Mouse (Mus musculus) brain, adult 2 months (tissue): ENCODE data around the gene Ptpn14.
A peak's percentile ranks its signal among the peaks of the same experiment; 100 is the strongest.
"Not testable (repeated sequence)": the region's sequence is repeated elsewhere in the genome, so short reads cannot be mapped to it uniquely, and the experiment has no call there.

Experiments
- DNase-seq: peaks from one replicate; pipeline ENCODE4 v3.0.0; 2011; ENCODE audit warnings: low read depth, low spot score

Ptpn14 gene

GRCm38 (mm10) chr1:189727884-189728783 is at the start of gene Ptpn14:
Gene Ptpn14 (plus strand): TSS chr1:189728268.
- peak; percentile 43 for DNase-seq

GRCm38 (mm10) chr1:189679555-189679954 is 48.5 kb upstream of the Ptpn14 start:
- DNase-seq = peak; percentile 89

GRCm38 (mm10) chr1:189684786-189685415 is 43.2 kb upstream of the Ptpn14 start:
- no peak for DNase-seq

GRCm38 (mm10) chr1:189686025-189686424 is 42.0 kb upstream of the Ptpn14 start:
- DNase-seq = no peak

DNA sequence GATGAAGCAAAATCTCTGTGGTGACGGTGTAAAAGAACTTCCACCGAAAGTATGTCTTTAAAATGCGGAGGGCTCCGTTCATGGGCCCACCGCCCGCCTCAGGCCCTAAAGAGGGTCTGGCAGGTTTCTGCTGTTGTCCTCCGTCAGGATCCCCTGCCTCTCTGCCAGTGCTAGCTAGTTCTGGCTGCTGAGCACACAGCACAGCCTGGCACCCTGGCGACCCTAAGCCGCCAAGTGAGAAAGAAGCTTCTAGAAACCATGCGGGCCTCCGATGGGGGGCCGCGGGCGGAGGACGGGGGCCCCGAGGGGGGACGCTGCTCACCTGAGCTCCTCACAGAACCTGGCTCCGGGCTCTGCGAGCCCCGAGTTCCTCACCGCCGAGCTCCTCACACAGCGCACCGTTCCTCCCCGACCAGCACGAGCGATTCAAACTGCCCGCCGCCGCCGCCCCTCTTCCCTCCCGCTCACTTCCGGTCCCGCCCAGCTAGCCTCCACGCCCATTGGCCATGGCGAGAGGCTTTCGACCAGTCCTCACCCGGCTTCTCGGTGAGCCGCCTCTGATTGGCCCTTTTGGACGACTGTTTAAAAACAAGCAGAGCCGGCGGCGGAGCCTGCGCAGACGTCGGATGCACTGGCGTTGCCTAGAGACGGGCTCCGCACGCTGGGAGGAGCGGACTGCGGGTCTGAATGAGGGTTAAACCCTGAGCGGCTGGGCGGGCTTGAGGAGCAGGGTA is 40.2 kb upstream of the Ptpn14 start, which contains the start of gene Cenpf:
Gene Cenpf, minus strand, starts transcription at position 433 of the 734 bp plus-strand sequence.
- DNase-seq = peak; percentile 98

DNA sequence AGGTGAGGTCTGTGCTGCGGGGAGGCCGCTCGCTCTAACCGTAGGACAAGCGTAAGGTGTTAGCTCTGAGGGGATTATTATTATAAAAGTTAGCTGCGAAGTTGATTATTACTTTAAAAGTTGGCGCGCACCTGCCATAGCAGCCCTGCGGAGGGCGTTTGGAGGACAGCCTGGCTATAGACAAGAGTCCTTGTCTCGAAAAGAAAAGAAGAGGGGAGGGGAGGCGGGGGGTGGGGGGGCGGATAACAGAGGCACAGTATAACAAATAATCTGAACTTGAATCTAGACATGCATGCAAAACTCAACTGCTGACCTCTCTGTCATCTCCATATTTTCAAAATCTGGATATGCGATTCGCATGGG is 39.7 kb upstream of the Ptpn14 start:
- no peak for DNase-seq

DNA sequence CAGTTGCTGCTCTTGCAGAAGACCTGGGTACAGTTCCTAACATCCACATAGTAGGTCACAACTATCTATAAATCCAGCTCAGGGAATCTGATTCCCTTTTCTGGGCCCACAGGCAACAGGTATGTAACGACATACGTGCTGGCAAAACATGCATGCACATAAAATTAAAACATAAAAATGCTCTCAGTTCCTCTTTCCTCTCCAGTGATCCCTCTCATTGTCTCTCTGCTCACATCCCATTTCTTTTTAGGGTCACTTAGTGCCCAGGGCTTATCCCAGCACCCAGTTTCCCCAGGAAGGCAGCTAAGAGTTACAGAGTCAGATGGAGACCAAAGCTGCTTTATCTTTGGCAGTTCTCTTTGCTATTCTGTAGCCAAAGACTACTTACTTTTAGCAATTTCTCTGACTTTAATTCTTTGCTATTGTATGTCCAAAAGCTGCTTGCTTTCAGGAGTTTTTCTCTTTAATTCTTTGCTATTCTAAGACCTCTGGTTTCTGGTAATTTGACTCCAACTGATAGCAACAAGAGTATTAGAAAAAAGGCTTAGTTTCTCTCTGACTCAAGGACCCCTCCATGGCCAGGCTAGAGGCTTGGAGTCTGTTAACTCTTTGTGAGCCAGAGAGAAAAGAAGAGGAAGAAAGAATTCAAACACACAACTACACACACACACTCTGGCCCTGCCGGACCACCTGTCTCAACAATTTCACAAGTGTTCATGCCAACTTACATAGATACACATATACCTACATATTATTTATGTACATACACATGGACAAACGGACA is 38.8 kb upstream of the Ptpn14 start:
- DNase-seq = no peak

DNA sequence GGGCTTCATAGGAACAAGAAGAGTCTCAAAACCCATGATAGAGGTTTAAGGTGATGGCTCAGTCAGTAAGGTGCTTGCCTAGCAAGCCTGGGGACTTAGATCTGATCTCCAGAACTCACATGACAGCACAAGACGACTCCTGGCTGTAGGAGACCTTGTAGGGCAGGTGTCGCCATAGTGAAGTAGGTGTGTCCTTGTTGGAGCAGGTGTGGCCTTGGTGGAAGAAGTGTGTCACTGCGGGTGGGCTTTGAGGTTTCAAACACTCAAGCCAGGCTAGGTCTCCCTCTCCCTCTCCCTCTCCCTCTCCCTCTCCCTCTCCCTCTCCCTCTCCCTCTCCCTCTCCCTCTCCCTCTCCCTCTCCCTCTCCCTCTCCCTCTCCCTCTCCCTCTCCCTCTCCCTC is 35.6 kb upstream of the Ptpn14 start:
- DNase-seq = not testable (repeated sequence)

DNA sequence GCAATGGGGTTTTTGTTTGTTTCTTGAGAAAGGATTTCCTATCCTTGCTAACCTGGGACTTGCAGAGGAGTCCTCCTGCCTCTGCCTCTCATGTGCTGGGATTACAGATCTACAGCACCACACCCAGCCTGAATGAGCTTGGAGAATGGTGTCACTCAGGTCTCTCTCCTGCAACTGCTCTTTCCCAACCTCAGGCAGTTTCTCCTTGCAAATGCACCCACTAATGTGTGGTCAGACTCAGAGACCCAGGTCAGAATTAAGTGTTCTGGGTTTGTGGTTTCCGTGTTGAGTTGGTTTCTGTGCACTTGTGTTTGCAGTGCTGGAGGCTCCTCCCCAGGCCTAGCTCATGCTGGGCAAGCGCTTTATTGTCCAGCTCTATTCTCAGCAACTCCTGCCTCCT is 33.7 kb upstream of the Ptpn14 start:
- DNase-seq = no peak

- DNase-seq = no peak
Measured at GRCm38 (mm10) chr1:189695321-189695720, 32.7 kb upstream of the Ptpn14 start.

DNA sequence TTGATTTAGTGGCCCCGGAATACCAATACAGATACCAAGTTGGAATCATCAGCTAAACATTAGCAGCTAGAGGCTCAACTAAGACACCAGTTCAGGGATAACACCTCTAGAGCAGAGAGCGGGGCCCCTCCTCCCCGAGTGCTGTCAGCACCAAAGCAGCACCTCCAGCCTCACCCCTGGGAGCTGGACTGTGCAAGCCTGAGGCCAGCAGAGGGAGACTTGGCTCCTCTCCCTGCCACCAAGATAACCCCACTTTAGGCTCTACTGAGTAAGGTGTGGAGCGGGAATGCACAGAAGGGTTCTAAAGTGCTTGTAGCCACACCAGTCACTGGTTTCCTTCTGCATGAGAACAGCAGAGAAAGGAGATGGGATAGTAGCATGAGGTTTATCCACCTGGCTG is 29.7 kb upstream of the Ptpn14 start:
- no peak for DNase-seq

- no peak for DNase-seq
Measured at GRCm38 (mm10) chr1:189700186-189700585, 27.9 kb upstream of the Ptpn14 start.

- peak; percentile 85 for DNase-seq
Measured at GRCm38 (mm10) chr1:189700990-189701389, 27.1 kb upstream of the Ptpn14 start.

DNA sequence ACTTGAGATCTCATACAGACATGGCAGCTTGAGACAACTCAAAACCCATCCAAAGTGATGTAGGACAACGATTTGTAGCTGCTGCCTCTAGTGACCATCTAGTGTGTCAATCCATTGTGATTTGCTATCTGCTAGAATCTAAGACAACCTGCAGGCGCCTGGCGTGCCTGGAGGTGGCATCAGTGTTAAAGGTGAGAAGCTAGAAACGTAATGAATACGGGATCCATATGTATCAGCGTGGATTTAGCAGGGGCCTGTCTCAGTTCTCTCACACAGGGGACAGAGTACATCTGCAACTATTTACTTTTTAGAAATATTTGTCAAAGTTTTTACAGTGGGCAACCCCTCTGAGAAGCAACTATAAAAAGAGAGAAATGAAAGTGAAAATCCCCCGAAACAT is 24.9 kb upstream of the Ptpn14 start:
- no peak for DNase-seq

GRCm38 (mm10) chr1:189703591-189703990 is 24.5 kb upstream of the Ptpn14 start:
- DNase-seq = no peak

- DNase-seq = no peak
Measured at GRCm38 (mm10) chr1:189706040-189706645, 21.9 kb upstream of the Ptpn14 start.

DNA sequence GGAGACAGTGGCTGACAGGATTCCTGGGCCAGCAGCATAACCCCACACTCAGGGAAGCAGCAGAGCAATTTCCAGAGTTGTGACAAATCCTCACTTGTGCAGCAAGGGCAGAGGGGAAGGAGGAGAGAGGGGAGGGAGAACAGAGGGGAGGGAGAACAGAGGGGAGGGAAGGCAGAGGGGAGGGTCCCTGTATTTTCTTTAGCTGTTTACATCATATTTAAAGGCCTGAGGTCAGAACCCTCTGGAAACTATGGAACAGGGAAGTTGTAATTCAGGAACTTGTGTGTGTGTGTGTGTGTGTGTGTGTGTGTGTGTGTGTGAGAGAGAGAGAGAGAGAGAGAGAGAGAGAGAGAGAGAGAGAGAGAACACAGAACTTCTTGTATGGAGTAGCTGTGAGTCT is 21.1 kb upstream of the Ptpn14 start:
- no peak for DNase-seq

DNA sequence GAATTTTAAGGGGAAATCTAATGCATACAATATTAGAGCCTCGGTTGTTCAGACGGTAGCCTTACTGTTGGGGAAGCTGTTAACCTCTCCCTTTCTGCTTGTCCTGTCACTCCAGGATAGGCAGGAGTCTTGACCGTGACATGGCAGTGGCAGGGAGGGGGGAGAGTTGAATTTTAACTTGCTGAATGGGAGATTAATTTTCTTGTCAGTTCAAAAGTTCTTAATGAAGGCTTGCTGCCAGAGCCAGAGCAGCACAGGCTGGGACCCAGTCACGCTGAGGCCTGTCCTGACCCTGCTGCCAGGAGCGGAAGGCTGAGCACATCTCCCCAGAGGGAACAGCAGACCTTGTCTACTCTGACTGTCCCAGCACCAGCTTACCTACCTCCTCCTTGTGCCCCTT is 20.6 kb upstream of the Ptpn14 start:
- no peak for DNase-seq

GRCm38 (mm10) chr1:189709001-189709400 is 19.1 kb upstream of the Ptpn14 start:
- no peak for DNase-seq

DNA sequence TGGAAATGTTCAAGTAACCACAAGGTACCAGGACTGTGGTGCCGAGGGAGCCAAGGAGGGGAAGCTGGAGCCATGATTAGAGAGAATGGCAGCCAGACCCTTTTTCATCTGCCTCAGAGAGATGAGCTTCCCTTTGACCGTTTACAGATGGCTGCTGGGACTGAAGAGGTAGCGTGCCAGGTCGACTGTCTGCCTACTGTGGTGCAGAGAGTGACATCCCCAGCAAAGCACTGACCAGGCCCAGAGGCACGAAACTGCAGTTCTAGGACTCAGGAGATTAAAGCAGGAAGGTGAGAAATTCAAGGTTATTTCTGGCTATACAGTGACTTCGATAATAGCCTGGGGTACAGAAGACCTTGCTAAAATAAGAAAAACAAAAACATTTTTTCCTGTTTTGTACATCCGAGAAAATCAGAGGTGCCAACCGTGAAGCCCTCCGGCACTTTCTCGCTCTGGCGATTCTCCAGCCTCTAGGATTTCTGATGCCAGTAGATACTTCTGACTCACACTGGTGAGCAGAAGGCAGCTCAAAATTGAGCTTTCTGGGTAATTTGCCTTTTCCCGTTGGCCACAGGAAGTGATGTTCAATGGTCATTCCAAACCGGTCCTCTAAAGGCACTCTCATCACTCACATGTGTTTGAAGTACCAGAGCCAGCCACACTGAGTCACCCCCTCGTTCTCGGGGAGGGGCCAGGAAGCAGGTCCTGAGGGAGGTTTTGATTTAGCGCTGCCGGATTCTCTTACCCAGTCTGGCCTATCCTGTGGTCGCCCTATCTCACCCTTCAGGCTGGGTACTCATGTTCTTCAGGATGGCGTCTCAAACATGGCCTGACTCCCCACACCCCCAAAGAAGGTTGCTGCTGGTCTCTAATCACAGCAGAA is 11.9 kb upstream of the Ptpn14 start:
- peak; percentile 35 for DNase-seq
